ENCODE assay signal across 15 mouse cellular contexts in the genomic region with DNA sequence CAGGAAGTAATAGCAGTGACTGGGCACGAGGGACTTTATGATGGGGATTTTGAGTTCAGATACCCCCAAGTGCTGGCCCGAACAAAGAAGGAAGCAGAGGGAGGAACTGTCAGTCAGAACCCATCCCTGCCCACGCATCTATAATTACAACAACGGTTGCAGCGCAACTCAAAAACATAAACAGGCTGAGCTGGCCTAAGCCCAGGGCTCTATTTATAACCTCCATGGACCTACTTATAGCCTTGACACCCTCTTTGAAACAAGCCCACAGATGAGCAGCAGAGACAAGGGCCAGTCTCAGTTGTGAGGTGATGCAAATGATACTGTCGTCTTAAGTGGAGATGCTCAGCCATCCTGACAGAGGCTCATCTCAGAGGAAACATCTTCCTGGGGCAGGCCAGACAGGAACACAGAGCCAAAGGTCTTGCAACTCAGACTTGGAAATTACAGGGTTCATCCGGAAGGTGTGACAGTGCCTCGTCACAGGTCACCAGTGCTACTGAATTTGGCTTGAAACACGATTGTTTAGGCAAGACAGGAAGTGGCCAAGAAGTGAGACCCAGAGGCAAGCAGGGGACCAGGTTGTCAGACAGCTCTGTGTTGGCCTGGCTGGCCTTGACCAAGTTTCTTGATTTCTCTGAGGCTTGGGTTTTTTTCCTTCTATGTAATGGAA.
DNase-seq lines count a peak whose midpoint lies in the region; ATAC-seq and TF ChIP-seq lines count a peak whose summit lies in the region.
"Had no signal": no experiment of that assay in that cellular context is flagged by ENCODE, and none has a peak within 500 bp of the region (broad histone marks: within the 10 kb centered on the region; RNA-seq: fewer than 3 reads in every experiment).

No protein-coding gene starts in this region.

- ATAC-seq in megakaryocyte, adult 5-6 weeks (ENCODE audit: poor library complexity, severe bottlenecking) = peak; percentile 92
- ATAC-seq: forebrain, embryonic 15.5 days had no signal

- no peak overlapping the region for H3K4me3 ChIP-seq in bone marrow, adult 2 months (replicated peaks; ENCODE audit: control insufficient read depth, low read depth, low read length)
- H3K4me3 ChIP-seq: forebrain, embryonic 15.5 days; heart, embryonic 15.5 days; neural tube, embryonic 13.5 days had no signal

- peak; percentile 14 for DNase-seq in gastrocnemius, postnatal 14 days
- DNase-seq in gastrocnemius, postnatal 4 days (ENCODE audit: low spot score in 2 of 2) = no peak
- peak; percentile 50 to 54 for DNase-seq in heart, postnatal 36 days
- DNase-seq in embryo, embryonic 10 days (ENCODE audit: low spot score) = no peak
- DNase-seq in embryo, embryonic 11 days = no peak
- DNase-seq in kidney, postnatal 4 days = no peak
- DNase-seq: adrenal gland, adult 2 months; cerebellum, adult 11 months; kidney, adult 8-10 months; right cerebral cortex, postnatal 25 days had no signal

- TF ChIP-seq POLR2A in bone marrow, adult 2 months (IDR thresholded peaks at IDR 0.05; ENCODE audit: borderline replicate concordance, control insufficient read depth, low read depth, low read length) = no peak

- intact Hi-C loops in gastrocnemius, postnatal 14 days (cut with DNase I; ENCODE audit: low total_unique reads) = no loop called here
- intact Hi-C loops in heart, postnatal 36 days (cut with DNase I) = loop anchor here (5.0 kb wide), 1 partner anchor 156 kb away; a partner anchor contains a TSS

- H3K27ac ChIP-seq in bone marrow, adult 2 months (ENCODE audit: control insufficient read depth, insufficient read depth, low read depth, low read length, poor library complexity) = peak overlapping the region; percentile 53; the same call in 1 of the 2 replicates
- H3K27ac ChIP-seq: forebrain, embryonic 15.5 days; heart, embryonic 15.5 days; neural tube, embryonic 13.5 days had no signal

- no peak for TF ChIP-seq CTCF in bone marrow, adult 2 months (IDR thresholded peaks at IDR 0.05; ENCODE audit: control insufficient read depth, insufficient read depth, low read length)

- 24% methylated on average over 9 of the region's 9 CpGs for WGBS in bone marrow, adult 2 months

- H3K4me1 ChIP-seq in bone marrow, adult 2 months (ENCODE audit: control insufficient read depth, insufficient read depth, low read length) = peaks cover 9% of the 10 kb centered on the region
- H3K4me1 ChIP-seq: forebrain, embryonic 15.5 days; neural tube, embryonic 13.5 days had no signal

Comparison
In these comparisons a context has a peak if more than half of its experiments do, and no peak if none do; other contexts are left out.
1. DNase-seq: peak in gastrocnemius, postnatal 14 days (single experiment) and heart, postnatal 36 days (2 of 2); none in gastrocnemius, postnatal 4 days (0 of 2), embryo, embryonic 10 days (single experiment), embryo, embryonic 11 days (single experiment) and kidney, postnatal 4 days (0 of 2).